8 mouse cellular contexts compared by ENCODE assay signal in the genomic region with DNA sequence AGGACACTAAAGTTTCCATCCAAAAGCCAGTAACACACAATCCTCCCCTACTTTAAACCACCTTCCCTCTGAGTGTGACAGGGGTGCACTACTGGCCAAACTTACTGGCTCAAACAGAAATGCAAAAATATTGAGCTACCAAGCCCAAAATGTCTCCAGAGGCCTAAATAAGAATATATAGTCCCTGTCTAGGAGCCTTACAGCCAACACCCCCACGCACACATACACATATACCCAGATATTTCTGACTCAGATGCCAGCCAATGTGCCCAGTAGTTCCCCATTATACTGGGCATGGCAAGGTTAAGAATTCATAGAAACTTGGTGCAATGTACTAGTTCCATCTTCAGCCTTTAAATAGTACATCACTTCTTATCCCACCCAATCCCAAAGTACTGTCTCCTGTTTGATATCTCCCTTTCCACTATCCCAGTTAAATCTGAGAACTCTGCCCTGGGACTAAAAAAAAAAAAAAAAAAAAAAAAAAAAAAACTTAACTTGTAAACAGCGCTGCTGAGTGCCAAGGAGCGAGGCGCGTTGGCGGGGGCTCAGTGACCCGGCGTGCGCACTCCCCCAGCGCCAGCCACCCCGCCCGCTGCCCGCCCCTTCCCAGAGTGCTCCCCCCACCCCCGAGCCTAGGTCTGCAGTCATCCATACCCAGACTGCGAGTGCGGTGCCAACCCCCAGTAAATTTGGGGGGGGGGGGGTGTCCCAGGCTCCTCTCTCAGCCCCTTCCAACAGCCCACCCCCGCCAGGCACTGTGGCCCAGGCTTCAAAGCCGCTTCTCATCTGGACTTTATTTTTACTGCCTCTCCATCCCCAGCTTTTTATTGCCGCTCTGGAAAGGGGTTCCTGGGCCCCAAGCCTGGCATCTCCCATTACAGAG. TPM values are rescaled to one million over a fixed set of nuclear protein-coding genes. Genes with fewer than 3 reads are reported as not detected.
A peak's percentile ranks its signal among the peaks of the same experiment; 100 is the strongest.
DNase-seq lines count a peak whose midpoint lies in the region; ATAC-seq lines count a peak whose summit lies in the region.

No protein-coding gene starts in this region.

- DNase-seq in cerebellum, adult 11-12 months: peak; percentile 43
- no peak for DNase-seq in cerebellum, adult 18-20 months
- peak; percentile 61 for DNase-seq in lung, postnatal 10 days
- DNase-seq in adrenal gland, adult 8-10 months: no peak
- no peak for DNase-seq in layer of hippocampus, adult 11-12 months (ENCODE audit: low spot score)
- no peak for DNase-seq in testis, postnatal 10 days (ENCODE audit: low spot score)

- H3K4me3 ChIP-seq in brown adipose tissue, adult 24 weeks (ENCODE audit: insufficient read depth, low read depth, low read length): peak overlapping the region; percentile 95
- H3K4me3 ChIP-seq in hindbrain, embryonic 15.5 days: peak overlapping the region; percentile 62

- no peaks in the 10 kb centered on the region for H3K9me3 ChIP-seq in hindbrain, embryonic 15.5 days

- H3K4me1 ChIP-seq in brown adipose tissue, adult 24 weeks (ENCODE audit: control insufficient read depth, insufficient read depth, insufficient read length, low read length): peaks cover 16% of the 10 kb centered on the region
- H3K4me1 ChIP-seq in hindbrain, embryonic 15.5 days (replicated peaks): peaks cover 51% of the 10 kb centered on the region

- WGBS in hindbrain, embryonic 15.5 days: 7% methylated on average over 19 of the region's 19 CpGs

- ATAC-seq in hindbrain, embryonic 15.5 days (ENCODE audit: low FRiP score, low read depth): no peak

- H3K27me3 ChIP-seq in hindbrain, embryonic 15.5 days: peaks cover 43% of the 10 kb centered on the region

- H3K4me2 ChIP-seq in hindbrain, embryonic 15.5 days: peak overlapping the region; percentile 97

- no peaks in the 10 kb centered on the region for H3K36me3 ChIP-seq in hindbrain, embryonic 15.5 days

- peak overlapping the region; percentile 95 for H3K27ac ChIP-seq in brown adipose tissue, adult 24 weeks (replicated peaks; ENCODE audit: low read depth, low read length)
- H3K27ac ChIP-seq in hindbrain, embryonic 15.5 days (replicated peaks): no peak overlapping the region

- H3K9ac ChIP-seq in hindbrain, embryonic 15.5 days: 0 out of 2 replicates have a peak overlapping the region, but pooled peaks have one; percentile 67

RNA-seq across cellular contexts. Expression of a gene that starts 12.8 kb away (rescaled TPM):
- polyA plus RNA-seq in brown adipose tissue, adult 24 weeks (2012; ENCODE audit: insufficient read depth, insufficient read length, missing spikeins): 10.3 and 12.1 TPM in 2 replicates
- 5.8 and 6.3 TPM in 2 replicates for polyA plus RNA-seq in hindbrain, embryonic 15.5 days (2015; fragmentation: Nextera tagmentation; extraction: Ambion mirVana)
- 10 to 100 TPM; 19.9 to 43.0 (median 34.4) TPM for total RNA-seq in adrenal gland, adult 8-10 months (2022)

RNA-seq across cellular contexts. Expression of a gene that starts 12.8 kb away (rescaled TPM):
- polyA plus RNA-seq in brown adipose tissue, adult 24 weeks (2012; ENCODE audit: insufficient read depth, insufficient read length, missing spikeins): 2.0 and 4.6 TPM in 2 replicates
- polyA plus RNA-seq in hindbrain, embryonic 15.5 days (2015; fragmentation: Nextera tagmentation; extraction: Ambion mirVana): 1.1 and 1.2 TPM in 2 replicates
- total RNA-seq in adrenal gland, adult 8-10 months (2022): 1 to 10 TPM; 2.7 to 7.9 (median 5.4) TPM

RNA-seq across cellular contexts. Expression of a gene that starts 25.8 kb away (rescaled TPM):
- polyA plus RNA-seq in brown adipose tissue, adult 24 weeks (2012; ENCODE audit: insufficient read depth, insufficient read length, missing spikeins): not detected in 2 replicates
- 0.06 and 0.07 TPM in 2 replicates for polyA plus RNA-seq in hindbrain, embryonic 15.5 days (2015; fragmentation: Nextera tagmentation; extraction: Ambion mirVana)
- total RNA-seq in adrenal gland, adult 8-10 months (2022): under 1 TPM in 2 of 4 experiments, not detected in 2; 0.24 to 0.31 TPM

RNA-seq across cellular contexts. Expression of a gene that starts 34.7 kb away (rescaled TPM):
- polyA plus RNA-seq in brown adipose tissue, adult 24 weeks (2012; ENCODE audit: insufficient read depth, insufficient read length, missing spikeins): 17.0 and 20.0 TPM in 2 replicates
- 59.7 and 63.5 TPM in 2 replicates for polyA plus RNA-seq in hindbrain, embryonic 15.5 days (2015; fragmentation: Nextera tagmentation; extraction: Ambion mirVana)
- 10 to 100 TPM; 37.1 to 45.4 (median 39.5) TPM for total RNA-seq in adrenal gland, adult 8-10 months (2022)

RNA-seq across cellular contexts. Expression of a gene that starts 40.0 kb away (rescaled TPM):
- 137 and 181 TPM in 2 replicates for polyA plus RNA-seq in brown adipose tissue, adult 24 weeks (2012; ENCODE audit: insufficient read depth, insufficient read length, missing spikeins)
- 39.2 and 40.1 TPM in 2 replicates for polyA plus RNA-seq in hindbrain, embryonic 15.5 days (2015; fragmentation: Nextera tagmentation; extraction: Ambion mirVana)
- 10 to 100 TPM; 71.3 to 85.0 (median 75.5) TPM for total RNA-seq in adrenal gland, adult 8-10 months (2022)

Comparison
In these comparisons a context has a peak if more than half of its experiments do, and no peak if none do; other contexts are left out.
1. DNase-seq: peak in cerebellum, adult 11-12 months (single experiment) and lung, postnatal 10 days (single experiment); none in cerebellum, adult 18-20 months (0 of 2), adrenal gland, adult 8-10 months (single experiment), layer of hippocampus, adult 11-12 months (single experiment) and testis, postnatal 10 days (single experiment).